Mouse (Mus musculus) erythroid progenitor cell, adult 5-6 weeks (primary cell): ENCODE data around the gene Tril. TPM values are rescaled to one million over a fixed set of nuclear protein-coding genes. Genes with fewer than 3 reads are reported as not detected.

ENCODE experiments used
- total RNA-seq, 2 experiments: library from RNA; stranded (forward) in 1 of 2; stranded (reverse) in 1 of 2; fragments of 150-400 nt in 1 of 2; fragments of 186-747, 209-891 nt in 1 of 2; gene quantifications; 2 replicates each; pipeline versions ENCODE4 v1.2.3 to v1.2.4; 2015 to 2017; ENCODE audit warnings: low replicate concordance in 2 of 2

Gene Tril
- total RNA-seq, 2 experiments from 2014 or later, result not detected

Other genes with a start within 250 kb of the Tril start
- gene Cpvl, start 157.8 kb upstream of the Tril start, total RNA-seq (2015; ENCODE audit: low replicate concordance), result not detected in 2 replicates
- gene Cpvl, start 157.8 kb upstream of the Tril start, total RNA-seq (2017; ENCODE audit: low replicate concordance), result not detected in 2 replicates
- 6.7 and 7.9 TPM in 2 replicates for gene Chn2, start 218.7 kb upstream of the Tril start, total RNA-seq (2015; ENCODE audit: low replicate concordance)
- 3.9 and 4.8 TPM in 2 replicates for gene Chn2, start 218.7 kb upstream of the Tril start, total RNA-seq (2017; ENCODE audit: low replicate concordance)